Mouse (Mus musculus): ENCODE measurements around the gene Scn3a. TPM values are rescaled to one million over a fixed set of nuclear protein-coding genes. Genes with fewer than 3 reads are reported as not detected.

Scn3a gene
- total RNA-seq, 1 experiment from 2014 or later: not detected

- ATAC-seq (replicated peaks; ENCODE audit: insufficient number of reproducible peaks, low FRiP score, low TSS enrichment, poor library complexity, severe bottlenecking): no peak
These were observed 145.9 kb downstream of the Scn3a start for GRCm38 (mm10) chr2:65421259-65422255.

- no peak for ATAC-seq (replicated peaks; ENCODE audit: insufficient number of reproducible peaks, low FRiP score, low TSS enrichment, poor library complexity, severe bottlenecking)
These were observed 148.8 kb downstream of the Scn3a start for GRCm38 (mm10) chr2:65418608-65419007.

GRCm38 (mm10) chr2:65416535-65416934, 150.9 kb downstream of the Scn3a start:
- no peak for ATAC-seq (replicated peaks; ENCODE audit: insufficient number of reproducible peaks, low FRiP score, low TSS enrichment, poor library complexity, severe bottlenecking)

- no peak for ATAC-seq (replicated peaks; ENCODE audit: insufficient number of reproducible peaks, low FRiP score, low TSS enrichment, poor library complexity, severe bottlenecking)
These were observed 152.1 kb downstream of the Scn3a start for GRCm38 (mm10) chr2:65415294-65415693.

GRCm38 (mm10) chr2:65414806-65415281, 152.6 kb downstream of the Scn3a start:
- ATAC-seq (replicated peaks; ENCODE audit: insufficient number of reproducible peaks, low FRiP score, low TSS enrichment, poor library complexity, severe bottlenecking): no peak

GRCm38 (mm10) chr2:65414237-65414636, 153.2 kb downstream of the Scn3a start:
- no peak for ATAC-seq (replicated peaks; ENCODE audit: insufficient number of reproducible peaks, low FRiP score, low TSS enrichment, poor library complexity, severe bottlenecking)

GRCm38 (mm10) chr2:65413746-65414145, 153.7 kb downstream of the Scn3a start:
- ATAC-seq (replicated peaks; ENCODE audit: insufficient number of reproducible peaks, low FRiP score, low TSS enrichment, poor library complexity, severe bottlenecking): no peak

Other genes with a start within 250 kb of the Scn3a start
- 0.39 TPM in 1 of 3 replicates, not detected in the others for gene Slc38a11, start 203.6 kb downstream of the Scn3a start, total RNA-seq (2017)
- not detected in 3 replicates for gene Scn2a, start 53.1 kb upstream of the Scn3a start, total RNA-seq (2017)